Mouse (Mus musculus) urinary bladder, postnatal 10 days (tissue): ENCODE measurements around the gene Rhbdl3.

Experiments used
- DNase-seq: peaks from one replicate; pipeline ENCODE4 v3.0.0; 2022; ENCODE audit warnings: low spot score

The Rhbdl3 gene

DNA sequence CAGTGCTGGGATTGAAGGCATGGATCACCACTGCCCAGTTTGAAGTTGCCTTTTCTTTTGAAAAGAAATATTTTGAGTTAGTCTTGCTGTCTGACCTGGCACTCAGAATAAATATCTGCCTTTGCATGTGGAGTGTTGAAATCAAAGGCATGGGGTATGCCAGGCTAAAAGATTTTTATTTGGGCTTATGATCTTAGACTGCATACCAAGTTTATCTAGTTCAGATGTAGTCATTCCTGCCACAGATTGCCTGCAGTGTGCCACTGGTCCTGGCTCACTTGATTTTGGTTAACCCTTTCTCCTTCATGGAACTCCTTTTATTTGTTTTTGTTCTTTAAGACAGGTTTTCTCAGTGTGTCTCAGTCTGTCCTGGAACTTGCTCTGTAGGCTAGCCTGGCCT is 83.7 kb downstream of the Rhbdl3 start:
- DNase-seq: no peak

DNA sequence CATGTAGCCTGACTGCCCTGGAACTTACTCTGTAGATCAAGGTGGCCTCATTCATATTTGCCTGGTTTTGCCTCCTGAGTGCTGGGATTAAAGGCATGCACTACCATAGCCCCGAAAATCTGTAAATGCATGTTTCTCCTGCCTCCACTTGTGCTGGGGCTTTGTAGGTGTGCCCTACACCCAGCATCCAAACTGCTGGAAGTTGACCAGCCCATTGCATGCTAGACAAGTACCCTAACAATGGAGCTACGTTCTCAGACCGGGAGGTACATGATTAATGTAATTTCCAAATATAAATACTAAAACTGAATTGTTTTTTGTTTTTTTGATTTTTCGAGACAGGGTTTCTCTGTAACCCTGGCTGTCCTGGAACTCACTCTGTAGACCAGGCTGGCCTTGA is 84.3 kb downstream of the Rhbdl3 start:
- DNase-seq: no peak

DNA sequence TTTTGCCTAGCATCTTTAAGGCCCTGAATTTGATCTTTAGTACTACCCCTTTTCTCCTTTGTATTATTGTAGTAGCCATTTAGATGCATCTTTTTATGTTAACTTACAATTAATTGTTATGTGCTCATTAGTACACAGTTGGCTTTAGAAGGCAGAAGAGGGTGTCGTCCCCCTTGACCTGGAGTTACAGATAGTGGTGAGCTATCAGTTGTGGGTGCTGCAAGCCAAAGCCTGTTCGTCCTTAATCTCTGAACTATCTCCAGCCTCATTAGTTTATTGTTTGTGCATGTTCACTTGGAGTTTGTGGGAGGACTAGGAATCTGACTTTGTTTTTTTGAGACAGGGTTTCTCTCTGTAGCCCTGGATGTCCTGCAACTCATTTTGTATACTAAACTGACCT is 86.1 kb downstream of the Rhbdl3 start:
- no peak for DNase-seq

DNA sequence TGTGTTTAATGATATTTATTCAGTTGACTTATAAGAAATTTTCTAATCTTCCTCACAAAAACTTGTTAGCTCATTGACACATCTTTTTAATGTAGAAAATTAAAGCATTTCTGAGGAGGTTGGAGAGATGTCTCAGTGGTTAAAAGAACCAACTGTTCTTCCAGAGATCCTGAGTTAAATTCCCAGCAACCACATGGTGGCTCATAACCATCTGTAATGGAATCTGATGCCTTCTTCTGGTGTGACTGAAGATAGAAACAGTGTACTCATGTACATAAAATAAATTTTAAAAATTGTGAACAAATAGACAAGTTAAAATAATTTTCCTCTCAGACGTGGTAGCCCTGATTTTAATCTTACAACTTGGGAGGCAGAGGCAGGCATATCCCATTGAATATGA is 89.2 kb downstream of the Rhbdl3 start:
- no peak for DNase-seq

DNA sequence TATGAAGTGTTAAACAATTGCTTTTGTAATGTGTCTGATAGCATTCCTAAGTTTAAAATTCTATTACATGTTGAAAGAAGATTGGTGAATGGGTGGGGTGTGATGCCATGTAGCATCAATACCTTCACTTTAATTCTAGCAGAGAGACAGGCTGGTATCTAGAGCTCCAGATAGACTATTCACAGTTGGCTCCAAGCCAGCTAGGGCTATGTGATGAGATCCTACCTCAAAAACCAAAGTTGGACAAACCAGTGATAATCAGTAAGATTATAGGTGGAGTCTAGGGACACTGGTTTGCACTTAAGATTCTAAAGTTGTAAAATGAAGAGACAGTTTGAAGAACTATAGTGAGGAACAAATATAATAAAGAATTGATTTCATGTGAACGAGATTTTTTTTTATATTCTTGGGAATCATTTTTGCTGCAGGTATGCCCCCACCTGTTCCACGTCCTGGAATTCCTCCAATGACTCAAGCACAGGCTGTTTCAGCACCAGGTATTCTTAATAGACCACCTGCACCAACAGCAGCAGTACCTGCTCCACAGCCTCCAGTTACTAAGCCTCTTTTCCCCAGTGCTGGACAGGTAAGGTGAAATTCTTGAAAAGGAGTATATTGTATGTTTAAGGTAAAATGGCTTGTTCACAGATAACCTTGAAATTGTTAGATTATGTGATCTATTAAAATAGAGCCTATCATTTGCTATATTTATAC is 90.9 kb downstream of the Rhbdl3 start:
- DNase-seq: no peak

DNA sequence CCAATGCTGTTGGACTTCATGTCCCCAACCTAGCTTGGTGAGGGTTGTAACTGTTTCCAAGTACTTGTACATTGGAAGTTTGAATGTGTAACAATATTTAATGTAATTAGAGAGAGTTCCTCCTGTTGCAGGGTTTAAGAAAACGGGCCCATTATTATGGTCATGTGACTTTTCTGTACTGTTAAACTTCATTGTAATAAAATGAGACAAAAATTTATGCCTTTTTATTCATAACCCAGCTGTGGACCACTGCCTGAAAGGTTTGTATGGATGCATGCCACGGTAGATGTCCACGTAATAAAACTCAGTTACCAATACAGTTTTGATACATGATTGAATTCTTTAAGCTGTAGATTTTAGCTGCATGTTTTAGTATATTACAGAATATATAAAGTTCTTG is 95.2 kb downstream of the Rhbdl3 start:
- no peak for DNase-seq

DNA sequence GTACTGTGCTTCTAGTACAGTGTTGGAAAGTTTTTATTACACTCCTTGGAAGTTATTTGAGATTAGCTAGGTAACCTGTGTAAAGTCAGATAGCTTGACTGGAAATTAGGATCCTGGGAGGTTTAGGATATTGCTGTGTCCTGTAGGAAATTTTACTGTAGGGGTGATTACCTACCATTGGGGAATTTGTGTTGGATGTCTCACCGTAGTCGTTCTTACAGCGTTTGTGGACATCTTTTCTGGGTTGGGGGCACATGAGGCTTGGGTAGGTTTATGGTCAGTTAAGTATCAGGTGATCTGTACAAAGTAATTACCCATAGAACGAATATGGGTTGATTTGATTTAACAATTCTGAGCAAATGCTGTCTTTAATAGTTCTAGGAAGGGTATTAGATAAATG is 95.9 kb downstream of the Rhbdl3 start:
- DNase-seq: no peak
